Mouse (Mus musculus) gonadal fat pad, adult 2 months (tissue): ENCODE measurements around the gene Rmnd5b. TPM values are rescaled to one million over a fixed set of nuclear protein-coding genes. Genes with fewer than 3 reads are reported as not detected.
"Not testable (repeated sequence)": the region's sequence is repeated elsewhere in the genome, so short reads cannot be mapped to it uniquely, and the experiment has no call there.

Experiments
- DNase-seq: peaks from one replicate; pipeline ENCODE4 v3.0.0-alpha.2; 2012; ENCODE audit warnings: low read depth
- polyA plus RNA-seq: library from polyadenylated mRNA; depleted of rRNA; stranded (reverse); fragments of >200 nt; gene quantifications from 2 replicates; pipeline ENCODE4 v1.2.3, GENCODE M21; 2012

Rmnd5b gene
- polyA plus RNA-seq, 1 experiment = 88.8 TPM

GRCm38 (mm10) chr11:51621776-51622175, 13.9 kb downstream of the Rmnd5b start:
- DNase-seq = no peak

GRCm38 (mm10) chr11:51620084-51620483, 15.6 kb downstream of the Rmnd5b start:
- DNase-seq = no peak

GRCm38 (mm10) chr11:51619409-51620060, 16.2 kb downstream of the Rmnd5b start, which contains the start of gene Nhp2:
Gene Nhp2 (plus strand): TSS chr11:51619735.
- peak; percentile 98 for DNase-seq

GRCm38 (mm10) chr11:51618894-51619408, 16.7 kb downstream of the Rmnd5b start:
- no peak for DNase-seq

- no peak for DNase-seq
Observed at GRCm38 (mm10) chr11:51617693-51618092, 18.0 kb downstream of the Rmnd5b start.

- DNase-seq = not testable (repeated sequence)
Observed at GRCm38 (mm10) chr11:51616113-51616512, 19.6 kb downstream of the Rmnd5b start.

GRCm38 (mm10) chr11:51615601-51616000, 20.1 kb downstream of the Rmnd5b start:
- no peak for DNase-seq

GRCm38 (mm10) chr11:51615129-51615528, 20.6 kb downstream of the Rmnd5b start:
- DNase-seq = peak; percentile 58

- DNase-seq = no peak
Observed at GRCm38 (mm10) chr11:51614256-51614655, 21.4 kb downstream of the Rmnd5b start.

GRCm38 (mm10) chr11:51609940-51610339, 25.8 kb downstream of the Rmnd5b start:
- not testable (repeated sequence) for DNase-seq

- DNase-seq = no peak
Observed at GRCm38 (mm10) chr11:51609266-51609909, 26.3 kb downstream of the Rmnd5b start.

- no peak for DNase-seq
Observed at GRCm38 (mm10) chr11:51607096-51607738, 28.5 kb downstream of the Rmnd5b start.

GRCm38 (mm10) chr11:51606447-51607095, 29.1 kb downstream of the Rmnd5b start, which contains the start of gene Hnrnpab:
Gene Hnrnpab (minus strand): TSS chr11:51606847.
- peak; percentile 62 for DNase-seq

- no peak for DNase-seq
Observed at GRCm38 (mm10) chr11:51605602-51606446, 29.9 kb downstream of the Rmnd5b start.

GRCm38 (mm10) chr11:51602253-51602652, 33.4 kb downstream of the Rmnd5b start:
- no peak for DNase-seq

GRCm38 (mm10) chr11:51597553-51597952, 38.1 kb downstream of the Rmnd5b start:
- no peak for DNase-seq

GRCm38 (mm10) chr11:51595459-51596083, 40.1 kb downstream of the Rmnd5b start:
- no peak for DNase-seq

- no peak for DNase-seq
Observed at GRCm38 (mm10) chr11:51594715-51595350, 40.9 kb downstream of the Rmnd5b start.

- DNase-seq = no peak
Observed at GRCm38 (mm10) chr11:51593849-51594248, 41.8 kb downstream of the Rmnd5b start.

GRCm38 (mm10) chr11:51593368-51593767, 42.3 kb downstream of the Rmnd5b start:
- no peak for DNase-seq
